Mouse (Mus musculus): ENCODE measurements around the gene Rpl15. TPM values are rescaled to one million over a fixed set of nuclear protein-coding genes. Genes with fewer than 3 reads are reported as not detected.
"Not testable (repeated sequence)": the region's sequence is repeated elsewhere in the genome, so short reads cannot be mapped to it uniquely, and the experiment has no call there.

Gene Rpl15
- polyA plus RNA-seq, 1 experiment from 2014 or later: 224 TPM

DNA sequence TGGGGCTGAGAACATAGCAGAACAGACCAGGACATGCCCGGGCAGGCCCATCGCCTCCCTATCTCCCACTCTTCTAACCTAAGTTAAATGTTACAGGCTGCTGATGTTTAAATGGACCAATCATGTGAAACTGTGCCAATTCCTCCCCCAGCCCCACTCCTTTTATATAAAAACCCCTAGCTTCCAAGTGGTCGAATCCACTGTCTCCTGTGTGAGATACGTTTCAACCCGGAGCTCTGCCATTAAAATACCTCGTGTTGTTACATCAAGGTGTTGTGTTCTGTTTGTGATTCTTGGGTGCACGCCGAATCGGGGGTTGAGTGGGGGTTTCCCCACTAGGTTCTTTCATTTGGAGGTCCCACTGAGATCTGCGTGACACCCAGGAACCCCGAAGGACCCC is 45.8 kb downstream of the Rpl15 start:
- 81% methylated on average over 11 of the region's 11 CpGs for WGBS (ENCODE audit: insufficient replicate concordance)
- not testable (repeated sequence) for DNase-seq; H3K27me3 ChIP-seq (ENCODE audit: insufficient read depth, low read length); H3K27ac ChIP-seq (ENCODE audit: low read depth); H3K9me3 ChIP-seq (ENCODE audit: low read length); H3K4me2 ChIP-seq (ENCODE audit: low read depth, low read length); H3K4me1 ChIP-seq (ENCODE audit: insufficient read depth); H3K4me3 ChIP-seq (ENCODE audit: low read depth, low read length); H3K9ac ChIP-seq (replicated peaks); H3K36me3 ChIP-seq (replicated peaks; ENCODE audit: insufficient read depth, low read length); ATAC-seq

DNA sequence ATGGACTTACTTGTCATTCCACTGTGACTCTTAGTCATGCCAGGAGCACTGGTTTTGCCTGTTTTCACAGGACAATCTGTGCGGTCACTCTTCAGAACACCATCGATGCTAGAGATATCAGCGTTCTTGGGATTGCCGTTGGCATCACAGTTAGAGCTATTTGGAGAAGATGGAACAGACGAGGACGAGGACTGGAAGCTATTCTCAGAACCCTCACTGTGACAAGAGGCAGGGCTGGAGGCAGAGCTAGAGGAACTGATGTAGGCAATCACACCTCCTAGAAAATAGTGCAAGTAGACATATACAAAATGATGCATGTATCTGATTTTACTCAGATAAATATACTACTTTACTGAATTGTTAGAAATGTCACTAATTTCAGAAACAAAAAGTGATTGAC is 49.2 kb downstream of the Rpl15 start:
- H3K4me3 ChIP-seq (ENCODE audit: low read depth, low read length): no peak overlapping the region
- H3K4me2 ChIP-seq (ENCODE audit: low read depth, low read length): no peak overlapping the region
- H3K27ac ChIP-seq (ENCODE audit: low read depth): no peak overlapping the region
- 85% methylated on average over 6 of the region's 6 CpGs for WGBS (ENCODE audit: insufficient replicate concordance)
- H3K9me3 ChIP-seq (ENCODE audit: low read length): no peaks in the 10 kb centered on the region
- DNase-seq (no peak), ATAC-seq (no peak)
- no peak for TF ChIP-seq EP300 (IDR thresholded peaks at IDR 0.05; ENCODE audit: low read depth)
- no peak for TF ChIP-seq CTCF (IDR thresholded peaks at IDR 0.05; ENCODE audit: low read depth)
- no peaks in the 10 kb centered on the region for H3K36me3 ChIP-seq (replicated peaks; ENCODE audit: insufficient read depth, low read length)
- H3K4me1 ChIP-seq (ENCODE audit: insufficient read depth): no peaks in the 10 kb centered on the region
- no peaks in the 10 kb centered on the region for H3K27me3 ChIP-seq (ENCODE audit: insufficient read depth, low read length)
- no peak overlapping the region for H3K9ac ChIP-seq (replicated peaks)

Other genes starting within 250 kb of the Rpl15 start
- 6.2 and 6.5 TPM in 2 replicates for gene Nr1d2, start 32.3 kb downstream of the Rpl15 start, polyA plus RNA-seq (2015; fragmentation: Nextera tagmentation; extraction: Ambion mirVana)
- 19.1 and 20.1 TPM in 2 replicates for gene Nkiras1, start 255 bp downstream of the Rpl15 start, polyA plus RNA-seq (2015; fragmentation: Nextera tagmentation; extraction: Ambion mirVana)
- gene Ube2e1, start 60.5 kb upstream of the Rpl15 start, polyA plus RNA-seq (2015; fragmentation: Nextera tagmentation; extraction: Ambion mirVana): 40.8 and 43.5 TPM in 2 replicates

All from liver, postnatal 0 days (tissue).